In the genomic region with DNA sequence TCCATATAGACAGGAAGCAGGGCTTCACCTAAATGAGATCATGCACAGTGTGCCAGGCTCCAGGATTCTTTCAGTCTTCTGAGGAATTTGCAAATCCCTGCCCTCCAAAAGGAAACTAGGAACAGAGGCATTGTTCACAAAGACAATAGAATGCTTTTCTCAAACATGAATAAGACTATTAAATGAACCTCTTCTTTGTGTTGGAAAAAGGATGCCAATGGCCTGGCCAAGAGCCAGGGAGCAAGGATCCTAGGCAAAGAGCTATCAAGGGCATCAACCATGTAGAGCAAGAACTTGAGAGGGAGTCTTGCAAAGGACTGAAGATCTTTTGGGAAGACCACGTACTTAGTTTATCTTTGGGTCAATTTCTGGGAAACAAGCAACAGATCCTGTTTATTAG, we compare ENCODE assay signal across 26 mouse cellular contexts.
"Had no signal": no experiment of that assay in that cellular context is flagged by ENCODE, and none has a peak within 500 bp of the region (broad histone marks: within the 10 kb centered on the region; RNA-seq: fewer than 3 reads in every experiment).

No protein-coding gene starts in this region.

- ATAC-seq: intestine, embryonic 15.5 days; liver, embryonic 12.5 days; midbrain, embryonic 13.5 days; midbrain, embryonic 16.5 days had no signal

- H3K36me3 ChIP-seq: intestine, embryonic 15.5 days; kidney, embryonic 15.5 days; limb, embryonic 12.5 days; limb, embryonic 15.5 days; liver, embryonic 12.5 days; liver, embryonic 15.5 days; lung, embryonic 15.5 days; midbrain, embryonic 10.5 days; midbrain, embryonic 13.5 days; neural tube, embryonic 13.5 days had no signal

- H3K9me3 ChIP-seq: intestine, embryonic 15.5 days; kidney, embryonic 15.5 days; limb, embryonic 12.5 days; limb, embryonic 15.5 days; liver, embryonic 12.5 days; liver, embryonic 15.5 days; lung, embryonic 15.5 days; megakaryocyte, embryonic 14.5 days; midbrain, embryonic 10.5 days; midbrain, embryonic 13.5 days; neural tube, embryonic 13.5 days had no signal

- H3K4me1 ChIP-seq: intestine, embryonic 15.5 days; liver, embryonic 12.5 days; liver, embryonic 15.5 days; megakaryocyte, embryonic 14.5 days had no signal

- H3K4me2 ChIP-seq: intestine, embryonic 15.5 days; kidney, embryonic 15.5 days; limb, embryonic 12.5 days; limb, embryonic 15.5 days; liver, embryonic 12.5 days; liver, embryonic 15.5 days; lung, embryonic 15.5 days; midbrain, embryonic 13.5 days; neural tube, embryonic 13.5 days had no signal

- H3K4me3 ChIP-seq: intestine, embryonic 15.5 days; kidney, embryonic 15.5 days; limb, embryonic 12.5 days; limb, embryonic 15.5 days; liver, embryonic 12.5 days; liver, embryonic 15.5 days; lung, embryonic 15.5 days; megakaryocyte, embryonic 14.5 days; midbrain, embryonic 10.5 days; midbrain, embryonic 13.5 days; myocyte; neural tube, embryonic 13.5 days had no signal

- H3K27me3 ChIP-seq: intestine, embryonic 15.5 days; kidney, embryonic 15.5 days; liver, embryonic 12.5 days; liver, embryonic 15.5 days; lung, embryonic 15.5 days; megakaryocyte, embryonic 14.5 days; midbrain, embryonic 13.5 days; neural tube, embryonic 13.5 days had no signal

- H3K27ac ChIP-seq: intestine, embryonic 15.5 days; kidney, embryonic 15.5 days; limb, embryonic 12.5 days; limb, embryonic 15.5 days; liver, embryonic 12.5 days; liver, embryonic 15.5 days; lung, embryonic 15.5 days; macrophage; midbrain, embryonic 10.5 days; midbrain, embryonic 13.5 days; neural tube, embryonic 13.5 days; stomach, postnatal 0 days had no signal

- H3K9ac ChIP-seq: intestine, embryonic 15.5 days; kidney, embryonic 15.5 days; limb, embryonic 12.5 days; limb, embryonic 15.5 days; liver, embryonic 12.5 days; liver, embryonic 15.5 days; lung, embryonic 15.5 days; midbrain, embryonic 13.5 days; neural tube, embryonic 13.5 days had no signal

- DNase-seq: kidney, adult 11 months; kidney, adult 8-10 months; kidney, postnatal 10 days; kidney, postnatal 4 days; left cerebral cortex, postnatal 4 days; right cerebral cortex, adult 18-20 months; right cerebral cortex, postnatal 14 days; right cerebral cortex, postnatal 4 days; thymus, adult 2 months; thymus, postnatal 14 days; thymus, postnatal 4 days had no signal
